Mouse (Mus musculus): Measurements from ENCODE around the gene Tmco1. TPM values are rescaled to one million over a fixed set of nuclear protein-coding genes. Genes with fewer than 3 reads are reported as not detected.
A peak's percentile ranks its signal among the peaks of the same experiment; 100 is the strongest.

Tmco1 gene
- total RNA-seq, 2 experiments from 2014 or later, result 48.7 to 51.7 TPM

- intact Hi-C loops (cut with DNase I), result no loop called here
- no peak for DNase-seq (ENCODE audit: low spot score in 2 of 2)
Observed at GRCm38 (mm10) chr1:167282768-167283167, 25.4 kb upstream of the Tmco1 start.

- DNase-seq (ENCODE audit: low spot score in 2 of 2), result peak; percentile 73 to 78
- intact Hi-C loops (cut with DNase I), result loop anchor here (1.0 kb wide), 1 partner anchor 24 kb away; no protein-coding TSS in a partner anchor
Observed at GRCm38 (mm10) chr1:167283441-167284257, 24.5 kb upstream of the Tmco1 start.

- DNase-seq (ENCODE audit: low spot score in 2 of 2), result peak; percentile 51 to 61
- intact Hi-C loops (cut with DNase I), result loop anchor here (1.0 kb wide), 1 partner anchor 25 kb away; no protein-coding TSS in a partner anchor
Observed at GRCm38 (mm10) chr1:167284258-167284836, 23.8 kb upstream of the Tmco1 start.

- intact Hi-C loops (cut with DNase I), result loop anchor here (1.0 to 5.0 kb wide), 2 partner anchors 26 to 43 kb away; no protein-coding TSS in a partner anchor
- DNase-seq (ENCODE audit: low spot score in 2 of 2), result peak; percentile 83 to 85
Observed at GRCm38 (mm10) chr1:167284837-167285319, 23.3 kb upstream of the Tmco1 start.

- intact Hi-C loops (cut with DNase I), result loop anchor here (5.0 kb wide), 1 partner anchor 43 kb away; no protein-coding TSS in a partner anchor
- DNase-seq (ENCODE audit: low spot score in 2 of 2), result no peak
Observed at GRCm38 (mm10) chr1:167285320-167285355, 23.0 kb upstream of the Tmco1 start, which contains the start of gene Uck2. Gene Uck2 (minus strand): TSS chr1:167285320.

GRCm38 (mm10) chr1:167285356-167285755 is 22.8 kb upstream of the Tmco1 start:
- intact Hi-C loops (cut with DNase I), result loop anchor here (5.0 kb wide), 1 partner anchor 43 kb away; no protein-coding TSS in a partner anchor
- no peak for DNase-seq (ENCODE audit: low spot score in 2 of 2)

- intact Hi-C loops (cut with DNase I), result loop anchor here (2.0 to 5.0 kb wide), 2 partner anchors 22 to 45 kb away; partner anchors contain the start of gene Tmco1
- peak in 1 of 2 experiments; percentile 72 for DNase-seq (ENCODE audit: low spot score in 2 of 2)
Observed at GRCm38 (mm10) chr1:167287156-167287555, 21.0 kb upstream of the Tmco1 start.

- intact Hi-C loops (cut with DNase I), result loop anchor here (5.0 kb wide), 1 partner anchor 47 kb away; no protein-coding TSS in a partner anchor
- DNase-seq (ENCODE audit: low spot score in 2 of 2), result no peak
Observed at GRCm38 (mm10) chr1:167288665-167289538, 19.3 kb upstream of the Tmco1 start.

- no peak for DNase-seq (ENCODE audit: low spot score in 2 of 2)
- intact Hi-C loops (cut with DNase I), result loop anchor here (5.0 kb wide), 1 partner anchor 47 kb away; no protein-coding TSS in a partner anchor
Observed at GRCm38 (mm10) chr1:167289567-167290262, 18.5 kb upstream of the Tmco1 start.

- intact Hi-C loops (cut with DNase I), result no loop called here
- DNase-seq (ENCODE audit: low spot score in 2 of 2), result no peak
Observed at GRCm38 (mm10) chr1:167290263-167290592, 17.9 kb upstream of the Tmco1 start.

- intact Hi-C loops (cut with DNase I), result no loop called here
- no peak for DNase-seq (ENCODE audit: low spot score in 2 of 2)
Observed at GRCm38 (mm10) chr1:167291610-167292009, 16.6 kb upstream of the Tmco1 start.

GRCm38 (mm10) chr1:167292447-167292846 is 15.7 kb upstream of the Tmco1 start:
- intact Hi-C loops (cut with DNase I), result no loop called here

GRCm38 (mm10) chr1:167295679-167296402 is 12.3 kb upstream of the Tmco1 start:
- DNase-seq (ENCODE audit: low spot score in 2 of 2), result no peak
- intact Hi-C loops (cut with DNase I), result no loop called here

More at GRCm38 (mm10) chr1:167292447-167292846, 15.7 kb upstream of the Tmco1 start:
- DNase-seq (ENCODE audit: low spot score in 2 of 2), result no peak

- DNase-seq (ENCODE audit: low spot score in 2 of 2), result no peak
- intact Hi-C loops (cut with DNase I), result no loop called here
Observed at GRCm38 (mm10) chr1:167300122-167300521, 8.1 kb upstream of the Tmco1 start.

- intact Hi-C loops (cut with DNase I), result loop anchor here (5.0 kb wide), 1 partner anchor 83 kb away; no protein-coding TSS in a partner anchor
Observed at GRCm38 (mm10) chr1:167305501-167306137, 2.6 kb upstream of the Tmco1 start.

GRCm38 (mm10) chr1:167306451-167307240 is 1.5 kb upstream of the Tmco1 start:
- intact Hi-C loops (cut with DNase I), result loop anchor here (5.0 kb wide), 1 partner anchor 84 kb away; no protein-coding TSS in a partner anchor
- DNase-seq (ENCODE audit: low spot score in 2 of 2), result peak; percentile 36 to 56

More at GRCm38 (mm10) chr1:167305501-167306137, 2.6 kb upstream of the Tmco1 start:
- DNase-seq (ENCODE audit: low spot score in 2 of 2), result no peak

- no peak for DNase-seq (ENCODE audit: low spot score in 2 of 2)
- intact Hi-C loops (cut with DNase I), result loop anchor here (2.0 to 5.0 kb wide), 2 partner anchors 21 to 85 kb away; no protein-coding TSS in a partner anchor
Observed at GRCm38 (mm10) chr1:167307674-167308073, 504 bp upstream of the Tmco1 start.

Data from left cerebral cortex, postnatal 25 days (tissue).